Mouse (Mus musculus) spleen, adult 2 months (tissue): ENCODE measurements at regions not wholly inside any gene's neighbourhood (a gene's known extent, or its start where the extent isn't known, plus 50 kb on each side); places are given as distances from the start of the nearest gene placed in this dataset.

ENCODE experiments used
- DNase-seq, 2 experiments: peaks; one replicate each; pipeline versions ENCODE4 v3.0.0 to v3.0.0-alpha.2; 2012 to 2021; ENCODE audit warnings: low spot score in 2 of 2, low read depth in 1 of 2
- H3K27ac ChIP-seq: fragments of 200-500 bp; 2 replicates; pipeline ENCODE4 v1.5.1; 2012; ENCODE audit warnings: low read length, inconsistent platforms; ENCODE audit not compliant: insufficient read depth
- H3K27me3 ChIP-seq: fragments of 200-500 bp; 2 replicates; pipeline ENCODE4 v1.6.1; 2012; ENCODE audit warnings: mild to moderate bottlenecking, moderate library complexity, low read length, inconsistent platforms; ENCODE audit not compliant: control insufficient read depth, insufficient read depth
- H3K36me3 ChIP-seq: fragments of 200-500 bp; 2 replicates; pipeline ENCODE4 v1.6.1; 2012; ENCODE audit warnings: mild to moderate bottlenecking, low read length, inconsistent platforms; ENCODE audit not compliant: control insufficient read depth, insufficient read depth
- H3K4me1 ChIP-seq: fragments of 200-500 bp; 2 replicates; pipeline ENCODE4 v1.6.1; 2011; ENCODE audit warnings: inconsistent platforms; ENCODE audit not compliant: control insufficient read depth, insufficient read depth, insufficient read length
- H3K4me3 ChIP-seq: fragments of 200-500 bp; 2 replicates; pipeline ENCODE4 v1.5.1; 2011; ENCODE audit warnings: mild to moderate bottlenecking, inconsistent platforms; ENCODE audit not compliant: insufficient read depth, insufficient read length; ENCODE audit errors: extremely low read depth
- CTCF ChIP-seq: fragments of 200-500 bp; IDR thresholded peaks from 2 replicates; pipeline ENCODE4 v1.5.1; 2011; ENCODE audit warnings: mild to moderate bottlenecking, inconsistent platforms; ENCODE audit not compliant: insufficient read depth, insufficient read length, insufficient replicate concordance; ENCODE audit errors: extremely low read depth
- POLR2A ChIP-seq: fragments of 200-500 bp; IDR thresholded peaks from 2 replicates; pipeline ENCODE4 v1.6.1; 2011; ENCODE audit warnings: low read depth, low read length, inconsistent platforms
- WGBS: fragments of 180-500 bp; shearing (Covaris S2); methylation state at CpG from one replicate; pipeline ENCODE4 v1.1.7; 2018; 5-methylcytosine and 5-hydroxymethylcytosine counted together

DNA sequence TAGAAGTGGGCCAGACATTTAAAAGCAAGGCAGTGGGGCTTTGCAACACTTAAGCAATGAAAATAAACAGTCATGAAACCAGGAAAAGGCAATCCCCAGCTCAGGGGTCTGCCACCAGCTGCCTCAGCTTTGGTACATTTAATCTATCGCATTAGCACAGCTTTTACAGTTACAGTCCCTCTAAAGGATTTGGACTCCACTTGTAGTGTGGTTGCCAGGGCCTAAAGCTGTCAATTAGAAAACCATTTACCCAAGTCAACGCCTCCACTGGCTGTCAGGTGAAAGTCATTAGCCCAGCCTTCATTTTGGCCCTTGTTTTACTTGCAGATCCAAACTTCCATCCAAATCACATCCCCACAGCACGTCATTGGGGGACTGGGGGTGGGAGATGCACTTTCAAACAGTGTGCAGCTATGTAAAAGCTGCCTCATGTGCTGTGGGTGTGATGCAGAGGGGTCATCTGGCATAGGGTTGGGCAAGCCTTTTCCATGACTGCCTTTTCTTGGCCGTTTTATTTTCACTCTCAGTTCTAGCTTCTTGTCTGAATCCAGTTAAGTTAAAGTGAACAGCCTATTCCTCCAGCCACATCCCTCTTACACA is 664.9 kb upstream of the 2610301B20Rik start:
- Histone ChIP-seq H3K36me3 (no peaks in the 10 kb centered on the region), H3K4me3 (no peak overlapping the region), H3K27ac (no peak overlapping the region), H3K4me1 (no peaks in the 10 kb centered on the region), H3K27me3 (no peaks in the 10 kb centered on the region)
- WGBS: 79% methylated on average over 4 of the region's 4 CpGs
- TF ChIP-seq CTCF: no peak
- TF ChIP-seq POLR2A: no peak
- DNase-seq: no peak

DNA sequence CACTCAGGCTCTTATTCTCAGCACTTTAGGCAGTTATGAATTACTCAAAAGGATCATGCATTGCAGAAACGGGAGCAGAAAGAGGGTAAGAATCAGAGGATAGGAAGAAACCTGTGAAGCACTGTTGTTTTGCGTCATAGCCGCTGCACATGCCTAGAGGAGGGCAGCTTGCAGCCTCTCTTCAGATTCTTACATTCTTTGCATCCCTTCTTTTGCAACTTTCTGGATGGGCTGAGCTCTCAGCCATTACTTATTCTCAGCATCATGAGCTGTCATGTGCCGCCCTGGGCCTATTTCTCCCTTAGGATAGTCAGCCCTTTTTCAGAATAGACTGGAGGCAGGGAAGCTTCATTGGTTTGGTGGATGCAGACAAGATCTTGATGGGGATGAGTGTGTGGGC is 663.0 kb upstream of the 2610301B20Rik start:
- WGBS: 85% methylated on average over 4 of the region's 4 CpGs
- Histone ChIP-seq H3K4me3 (no peak overlapping the region), H3K27me3 (no peaks in the 10 kb centered on the region), H3K4me1 (no peaks in the 10 kb centered on the region), H3K36me3 (no peaks in the 10 kb centered on the region), H3K27ac (no peak overlapping the region)
- DNase-seq: no peak
- TF ChIP-seq POLR2A (no peak), CTCF (no peak)

DNA sequence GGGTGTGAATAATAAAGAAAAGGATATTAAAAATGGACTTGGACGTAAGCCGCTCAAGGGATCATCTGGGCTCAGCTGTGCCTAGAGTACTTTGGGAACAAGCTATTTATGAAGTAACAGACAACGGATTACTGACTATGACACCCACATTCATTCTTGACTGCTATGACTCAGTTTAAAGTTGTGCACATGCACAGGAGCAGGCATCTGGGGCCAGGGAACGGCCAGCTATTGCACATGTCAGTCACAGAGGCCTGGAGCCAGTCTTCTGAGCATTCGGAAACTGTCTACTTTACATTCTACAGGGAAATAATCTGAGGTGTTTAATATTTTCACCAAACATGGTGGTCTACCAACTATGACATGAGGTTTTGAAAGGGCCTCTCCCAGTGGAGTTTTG is 639.0 kb upstream of the 2610301B20Rik start:
- no peak for TF ChIP-seq POLR2A
- TF ChIP-seq CTCF: no peak
- no peaks in the 10 kb centered on the region for H3K27me3 ChIP-seq
- H3K4me3 ChIP-seq: no peak overlapping the region
- 90% methylated on average over 5 of the region's 5 CpGs for WGBS
- no peaks in the 10 kb centered on the region for H3K36me3 ChIP-seq
- H3K4me1 ChIP-seq: no peaks in the 10 kb centered on the region
- no peak for DNase-seq
- no peak overlapping the region for H3K27ac ChIP-seq

DNA sequence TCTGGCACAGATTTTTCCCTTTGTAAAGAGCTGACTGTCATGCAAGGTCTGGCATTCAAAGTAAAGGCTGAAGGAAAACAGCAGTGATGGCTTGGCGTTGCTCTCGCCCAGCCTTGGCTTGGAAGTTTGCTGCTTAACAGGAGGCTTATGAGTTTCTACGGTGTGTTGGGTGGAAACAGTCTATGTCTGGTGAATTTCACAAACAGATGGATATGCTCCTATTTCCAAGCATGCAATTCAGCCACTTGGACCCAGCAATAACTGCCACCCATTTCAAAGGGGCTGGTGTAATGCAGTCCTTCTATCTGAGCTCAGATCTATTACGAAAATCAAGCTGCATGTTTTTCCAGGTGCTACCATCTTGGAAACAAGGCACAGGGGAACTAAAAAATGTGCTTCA is 632.2 kb upstream of the 2610301B20Rik start:
- no peaks in the 10 kb centered on the region for H3K36me3 ChIP-seq
- TF ChIP-seq CTCF: no peak
- TF ChIP-seq POLR2A: no peak
- no peak for DNase-seq
- H3K4me1 ChIP-seq: no peaks in the 10 kb centered on the region
- no peaks in the 10 kb centered on the region for H3K27me3 ChIP-seq
- no peak overlapping the region for H3K4me3 ChIP-seq
- H3K27ac ChIP-seq: no peak overlapping the region
- WGBS: 86% methylated on average over 4 of the region's 4 CpGs

DNA sequence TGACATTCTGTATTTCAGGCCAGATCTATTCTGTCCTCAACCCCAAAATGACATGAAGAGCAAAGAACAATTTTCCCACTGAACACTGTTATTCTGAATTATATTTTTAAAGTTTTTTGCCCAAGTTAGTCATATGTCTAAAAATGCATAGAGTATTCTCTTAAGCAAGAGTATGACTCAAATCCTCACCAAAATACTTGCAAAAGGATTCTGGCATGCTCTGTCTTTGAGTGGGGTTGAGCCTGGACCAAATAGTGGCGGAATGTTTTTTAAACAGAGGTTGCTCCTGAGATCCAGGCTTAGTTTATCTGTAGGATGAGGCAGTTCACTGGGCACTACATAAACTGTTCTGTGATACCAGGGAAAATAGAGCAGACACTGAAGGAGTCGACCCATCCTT is 631.4 kb upstream of the 2610301B20Rik start:
- Histone ChIP-seq H3K36me3 (no peaks in the 10 kb centered on the region), H3K27me3 (no peaks in the 10 kb centered on the region), H3K27ac (no peak overlapping the region), H3K4me3 (no peak overlapping the region), H3K4me1 (no peaks in the 10 kb centered on the region)
- 70% methylated on average over 2 of the region's 2 CpGs for WGBS
- no peak for TF ChIP-seq POLR2A
- TF ChIP-seq CTCF: no peak
- DNase-seq: no peak

DNA sequence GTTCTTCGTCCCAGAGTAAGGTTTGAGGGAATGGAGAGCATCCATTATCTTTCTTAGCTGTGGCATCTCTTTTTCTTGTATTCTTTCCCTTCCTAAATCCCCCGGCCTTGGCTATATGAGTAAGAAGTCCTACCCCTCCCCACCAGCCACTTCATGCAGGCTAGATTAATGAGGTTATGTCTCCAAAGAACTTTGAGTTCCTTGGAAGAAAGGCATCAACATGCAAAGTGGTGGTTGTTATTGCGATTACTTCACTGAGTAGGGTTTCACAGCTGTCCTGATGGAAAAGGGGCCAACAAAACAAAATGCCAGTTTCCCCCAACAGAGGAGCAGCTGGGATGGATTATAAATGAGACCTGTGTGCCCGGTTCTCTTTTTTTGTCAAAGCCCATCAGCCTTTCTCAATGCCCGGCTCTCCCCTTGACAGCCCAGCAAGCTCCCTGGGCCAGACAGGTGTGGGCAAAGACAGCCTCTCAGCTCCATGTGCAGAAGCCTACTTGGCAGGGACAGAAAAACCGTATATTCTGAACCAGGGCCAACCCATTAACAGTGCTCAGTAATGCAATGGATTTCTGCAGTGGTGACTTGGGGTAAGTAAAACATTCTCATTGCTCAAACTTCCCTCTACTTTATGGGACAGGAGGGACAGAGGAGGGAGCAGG is 620.1 kb upstream of the 2610301B20Rik start:
- Histone ChIP-seq H3K27ac (no peak overlapping the region), H3K27me3 (no peaks in the 10 kb centered on the region), H3K36me3 (no peaks in the 10 kb centered on the region), H3K4me1 (no peaks in the 10 kb centered on the region), H3K4me3 (no peak overlapping the region)
- no peak for DNase-seq
- 86% methylated on average over 6 of the region's 6 CpGs for WGBS
- TF ChIP-seq POLR2A (no peak), CTCF (no peak)

GRCm38 (mm10) chr4:10257537-10257936 is 616.8 kb upstream of the 2610301B20Rik start:
- H3K27me3 ChIP-seq: no peaks in the 10 kb centered on the region
- no peak for TF ChIP-seq CTCF
- no peak for TF ChIP-seq POLR2A
- H3K4me3 ChIP-seq: no peak overlapping the region
- no peak for DNase-seq
- WGBS: 56% methylated on average over 4 of the region's 4 CpGs
- no peaks in the 10 kb centered on the region for H3K36me3 ChIP-seq
- no peaks in the 10 kb centered on the region for H3K4me1 ChIP-seq
- H3K27ac ChIP-seq: no peak overlapping the region
